Mouse (Mus musculus) MEL (cell line): ENCODE data around the gene Prl2c3. TPM values are rescaled to one million over a fixed set of nuclear protein-coding genes. Genes with fewer than 3 reads are reported as not detected.

ENCODE experiments used
- polyA plus RNA-seq, 2 experiments: library from polyadenylated mRNA; stranded (reverse) in 1 of 2; unstranded in 1 of 2; fragments of >175 nt in 1 of 2; fragments of >200 nt in 1 of 2; gene quantifications; 2 replicates each; pipeline versions ENCODE4 v1.2.1 to v1.2.4; 2012; ENCODE audit warnings: low replicate concordance in 2 of 2, low read depth in 1 of 2; ENCODE audit not compliant: insufficient read length in 2 of 2, insufficient read depth in 1 of 2, missing spikeins in 1 of 2
- total RNA-seq: library from RNA; depleted of rRNA; stranded (reverse); fragments of 300-350 nt; gene quantifications from 2 replicates; pipeline ENCODE4 v1.2.3, GENCODE M21; 2012; rRNA removed

Gene Prl2c3
- total and polyA plus RNA-seq, 3 experiments = not detected

Other genes with a start within 250 kb of the Prl2c3 start
- 3.1 and 4.2 TPM in 2 replicates for gene Ero1lb, start 234.2 kb downstream of the Prl2c3 start, total RNA-seq
- 1 to 10 TPM in 1 of 2 experiments, not detected in 1; 5.8 TPM for gene Ero1lb, start 234.2 kb downstream of the Prl2c3 start, polyA plus RNA-seq
- gene Prl2c2, start 205.3 kb upstream of the Prl2c3 start, total RNA-seq = not detected in 2 replicates
- gene Prl2c2, start 205.3 kb upstream of the Prl2c3 start, polyA plus RNA-seq = not detected